Comparison of ENCODE assay signal across 8 mouse cellular contexts in genomic region chr19:56724126-56724597, GRCm38 (mm10). TPM values are rescaled to one million over a fixed set of nuclear protein-coding genes. Genes with fewer than 3 reads are reported as not detected.
DNase-seq lines count a peak whose midpoint lies in the region; ATAC-seq and TF ChIP-seq lines count a peak whose summit lies in the region.

No protein-coding gene starts in this region.

- no peaks in the 10 kb centered on the region for H3K36me3 ChIP-seq in hindbrain, embryonic 13.5 days
- no peaks in the 10 kb centered on the region for H3K36me3 ChIP-seq in liver, embryonic 13.5 days
- H3K36me3 ChIP-seq in small intestine, adult 2 months (ENCODE audit: control insufficient read depth, insufficient read depth, low read length), result no peaks in the 10 kb centered on the region

- H3K9ac ChIP-seq in hindbrain, embryonic 13.5 days, result no peak overlapping the region
- no peak overlapping the region for H3K9ac ChIP-seq in liver, embryonic 13.5 days

- H3K4me3 ChIP-seq in hindbrain, embryonic 13.5 days, result peak overlapping the region; percentile 56
- peak overlapping the region; percentile 51 for H3K4me3 ChIP-seq in liver, embryonic 13.5 days (replicated peaks)
- H3K4me3 ChIP-seq in small intestine, adult 2 months (ENCODE audit: low read depth, low read length), result peak overlapping the region; percentile 57

- H3K4me2 ChIP-seq in hindbrain, embryonic 13.5 days, result peak overlapping the region; percentile 97
- peak overlapping the region; percentile 65 for H3K4me2 ChIP-seq in liver, embryonic 13.5 days

- TF ChIP-seq CTCF in small intestine, adult 2 months (IDR thresholded peaks at IDR 0.05; ENCODE audit: extremely low read depth, insufficient read length, insufficient replicate concordance, low read depth, low read length), result no peak

- peaks cover 86% of the 10 kb centered on the region for H3K27me3 ChIP-seq in hindbrain, embryonic 13.5 days
- H3K27me3 ChIP-seq in liver, embryonic 13.5 days, result peaks cover 92% of the 10 kb centered on the region
- peaks cover 34% of the 10 kb centered on the region for H3K27me3 ChIP-seq in small intestine, adult 2 months (ENCODE audit: control insufficient read depth, insufficient read depth, low read length)

- peak; percentile 28 for DNase-seq in thymus, postnatal 14 days
- DNase-seq in thymus, adult 18-20 months, result no peak
- no peak for DNase-seq in liver, embryonic 13.5 days
- DNase-seq in urinary bladder, postnatal 36 days (ENCODE audit: low spot score in 2 of 2), result no peak
- DNase-seq in layer of hippocampus, adult 11-12 months (ENCODE audit: low spot score), result no peak
- DNase-seq in left cerebral cortex, adult 11 months (ENCODE audit: low spot score), result no peak

- no peak for ATAC-seq in hindbrain, embryonic 13.5 days (ENCODE audit: low FRiP score)
- ATAC-seq in liver, embryonic 13.5 days (ENCODE audit: low read depth), result no peak

- TF ChIP-seq POLR2A in small intestine, adult 2 months (IDR thresholded peaks at IDR 0.05; ENCODE audit: low read depth, low read length), result no peak

- peaks cover 52% of the 10 kb centered on the region for H3K4me1 ChIP-seq in hindbrain, embryonic 13.5 days (replicated peaks)
- peaks cover 11% of the 10 kb centered on the region for H3K4me1 ChIP-seq in liver, embryonic 13.5 days (replicated peaks)
- peaks cover 9% of the 10 kb centered on the region for H3K4me1 ChIP-seq in small intestine, adult 2 months (ENCODE audit: control insufficient read depth, insufficient read depth, insufficient read length, low read length)

- H3K27ac ChIP-seq in hindbrain, embryonic 13.5 days, result no peak overlapping the region
- no peak overlapping the region for H3K27ac ChIP-seq in liver, embryonic 13.5 days
- H3K27ac ChIP-seq in small intestine, adult 2 months (ENCODE audit: insufficient read depth, low read depth, low read length), result no peak overlapping the region

- 6% methylated on average over 13 of the region's 13 CpGs for WGBS in hindbrain, embryonic 13.5 days
- WGBS in liver, embryonic 13.5 days (ENCODE audit: insufficient replicate concordance), result 4% methylated on average over 13 of the region's 13 CpGs
- WGBS in small intestine, adult 2 months, result 7% methylated on average over 13 of the region's 13 CpGs

- no peaks in the 10 kb centered on the region for H3K9me3 ChIP-seq in hindbrain, embryonic 13.5 days
- H3K9me3 ChIP-seq in liver, embryonic 13.5 days (replicated peaks), result no peaks in the 10 kb centered on the region

RNA-seq across cellular contexts. Expression of gene Adrb1, which starts 2.2 kb away (rescaled TPM):
- polyA plus RNA-seq in hindbrain, embryonic 13.5 days (2015; fragmentation: Nextera tagmentation; extraction: Ambion mirVana), result 0.31 and 0.44 TPM in 2 replicates
- polyA plus RNA-seq in liver, embryonic 13.5 days (2015; fragmentation: Nextera tagmentation; extraction: Ambion mirVana), result 0.09 and 0.13 TPM in 2 replicates
- 3.1 and 3.7 TPM in 2 replicates for polyA plus RNA-seq in small intestine, adult 2 months (2012; rRNA removed)
